Mouse (Mus musculus) ovary, adult 18-20 months (tissue): ENCODE data around the gene Opcml.

Experiments used
- DNase-seq: peaks from one replicate; pipeline ENCODE4 v3.0.0; 2022; ENCODE audit warnings: low spot score, mixed read lengths

Opcml gene

DNA sequence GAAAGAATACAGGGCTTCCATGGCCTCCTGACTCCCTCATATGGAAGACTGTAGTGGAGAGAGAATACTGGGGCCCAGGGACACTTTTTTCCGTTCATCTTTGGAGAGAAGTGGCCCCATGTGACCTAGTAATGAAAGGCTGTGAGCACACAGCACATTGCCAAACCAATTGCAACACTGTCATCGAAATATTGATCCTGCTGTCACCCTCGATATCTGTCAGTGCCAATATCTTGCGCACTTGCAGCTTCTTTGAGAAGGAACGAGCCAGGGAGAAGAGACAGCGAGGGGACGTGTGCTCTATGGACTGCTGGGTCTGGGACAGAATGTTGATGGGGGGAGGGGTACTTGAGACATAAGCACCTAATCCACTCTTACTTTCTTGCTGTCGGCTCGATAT is 460.8 kb downstream of the Opcml start:
- no peak for DNase-seq

DNA sequence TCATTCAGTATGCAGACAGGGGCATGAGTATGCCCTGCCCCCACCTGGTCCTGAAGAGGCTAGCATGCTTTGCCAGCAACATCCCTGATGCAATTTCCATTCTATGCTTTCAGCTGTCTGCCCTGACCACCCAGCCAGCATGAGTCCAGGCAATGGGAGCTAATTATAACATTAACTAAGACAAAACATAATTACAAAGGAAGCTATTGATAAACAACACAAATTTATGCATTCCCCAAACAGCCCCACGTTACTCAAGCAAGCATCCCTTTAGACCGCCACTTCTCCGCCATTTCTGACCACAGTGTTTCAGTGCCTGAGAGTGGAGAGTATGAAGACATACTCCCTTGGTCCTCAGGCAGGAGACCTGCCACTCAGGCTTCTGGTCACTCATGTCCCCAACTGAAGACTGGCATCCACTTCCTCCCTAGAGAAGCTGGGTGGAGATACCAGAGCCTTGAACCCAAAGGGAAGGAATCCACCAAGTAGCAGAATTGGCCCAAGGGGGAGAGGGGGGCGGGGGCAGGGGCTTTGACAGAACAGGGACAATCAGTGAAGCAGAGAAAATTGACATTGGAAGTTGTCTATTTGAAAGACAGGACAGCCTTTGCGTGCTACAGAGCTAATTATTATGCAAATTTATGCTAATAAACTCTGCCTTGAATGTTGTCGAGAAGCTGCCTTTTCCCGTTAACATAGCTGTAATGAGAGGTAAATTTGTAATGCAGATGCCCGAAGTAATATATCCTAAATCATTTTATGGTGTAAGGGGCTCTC is 464.7 kb downstream of the Opcml start:
- no peak for DNase-seq

DNA sequence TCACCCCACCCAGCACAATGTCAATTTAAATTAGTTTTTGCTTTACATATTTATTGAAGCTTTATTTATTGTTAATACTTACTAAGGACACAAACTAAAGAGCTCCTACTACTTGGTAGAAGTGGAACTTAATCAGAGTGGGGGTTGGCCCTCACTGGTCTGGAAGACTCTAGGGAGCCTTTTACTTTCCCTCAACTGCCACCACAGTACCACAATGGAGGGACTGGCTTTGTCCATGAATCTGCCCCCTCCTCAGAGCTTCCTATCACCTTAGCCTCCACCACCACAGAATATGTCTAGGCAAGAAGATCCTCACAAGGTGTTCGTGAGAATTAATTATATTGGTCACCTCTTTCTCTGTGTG is 465.3 kb downstream of the Opcml start:
- no peak for DNase-seq

DNA sequence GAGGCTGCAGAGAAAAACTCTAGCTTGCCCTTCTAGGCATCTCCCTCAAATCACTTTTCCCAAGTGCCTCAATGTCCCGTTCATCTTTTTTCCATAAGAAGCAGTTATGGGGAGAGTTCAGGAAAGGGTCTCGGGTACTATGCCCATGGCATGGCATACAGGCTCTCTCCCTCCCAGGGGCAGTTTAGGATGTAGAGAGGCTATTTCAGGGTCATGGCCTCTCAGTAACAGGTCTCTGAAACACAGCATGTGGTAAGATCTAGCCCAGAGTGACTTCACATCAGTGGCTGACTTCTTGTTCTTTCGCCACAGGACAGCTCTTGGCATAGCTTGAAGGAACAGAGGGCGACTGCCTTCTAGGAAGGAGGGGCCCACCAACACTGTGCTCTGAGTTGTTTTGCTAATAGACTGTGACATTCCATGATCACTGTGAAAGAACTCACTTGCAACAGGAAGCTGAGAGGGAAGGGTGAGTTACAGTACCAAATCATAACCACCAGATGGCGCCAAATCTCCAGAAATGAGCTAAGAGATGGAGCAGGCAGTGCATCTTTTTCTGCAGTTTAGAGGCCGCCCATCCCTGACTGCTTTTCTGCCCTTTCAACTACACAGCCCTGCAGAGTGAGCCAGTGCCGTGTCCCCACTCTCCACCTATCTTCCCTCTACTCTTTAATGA is 470.6 kb downstream of the Opcml start:
- DNase-seq = no peak

DNA sequence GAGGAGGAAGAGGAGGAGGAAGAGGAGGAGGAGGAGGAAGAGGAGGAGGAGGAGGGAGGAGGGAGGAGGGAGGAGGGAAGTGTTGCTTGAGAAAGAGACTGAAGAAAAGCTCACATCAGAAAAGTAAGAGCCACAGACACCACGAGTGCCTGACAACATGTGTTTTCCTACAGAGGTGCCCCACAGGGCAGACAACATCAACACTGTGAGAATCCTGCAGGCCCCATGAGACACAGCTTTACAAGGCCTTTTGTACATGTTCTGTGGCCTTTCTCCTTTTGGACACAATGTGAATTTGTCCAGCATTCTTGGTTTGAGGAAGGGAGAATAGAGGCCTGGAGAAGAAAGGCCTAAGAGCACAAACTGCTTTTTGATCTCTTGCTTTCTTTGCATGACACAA is 471.4 kb downstream of the Opcml start:
- DNase-seq = no peak

DNA sequence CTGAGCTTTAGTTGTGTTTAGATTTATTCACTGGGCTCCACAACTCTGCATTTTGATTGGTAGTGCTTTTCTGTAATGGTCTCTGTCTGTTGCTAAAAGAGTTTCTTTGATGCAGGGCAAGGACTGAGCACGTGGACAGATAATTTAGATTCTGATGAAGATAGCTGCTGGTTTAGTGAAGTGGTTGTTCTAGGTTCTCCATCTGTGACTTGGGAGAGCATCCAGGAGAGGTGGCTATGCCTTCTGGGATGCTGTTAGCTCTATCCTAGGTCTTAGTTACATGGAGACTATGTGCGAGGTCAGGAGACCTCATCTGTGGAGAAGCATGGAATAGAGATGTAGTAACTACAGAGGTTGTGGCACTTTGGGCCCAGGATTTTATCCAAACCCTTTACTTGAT is 472.3 kb downstream of the Opcml start:
- no peak for DNase-seq

DNA sequence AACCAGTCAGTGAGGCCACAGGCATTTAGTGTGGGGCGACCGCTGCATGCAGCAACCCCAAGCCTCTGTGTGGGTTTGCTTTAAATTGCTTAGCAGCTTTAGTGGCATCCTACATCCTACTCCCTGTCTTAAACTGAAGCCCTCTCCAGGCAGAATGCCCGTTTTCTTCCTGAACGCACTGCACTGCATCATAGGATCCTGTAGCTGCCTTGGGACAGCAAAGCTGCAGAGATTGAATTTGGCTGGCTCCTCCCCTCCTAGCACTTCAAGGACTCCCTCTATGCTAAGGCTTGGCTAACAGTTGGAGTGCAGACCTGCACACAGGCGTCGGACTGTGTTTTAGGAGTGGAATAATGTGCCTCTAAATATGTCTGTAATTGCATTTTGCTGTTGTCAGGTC is 474.2 kb downstream of the Opcml start:
- DNase-seq = no peak

DNA sequence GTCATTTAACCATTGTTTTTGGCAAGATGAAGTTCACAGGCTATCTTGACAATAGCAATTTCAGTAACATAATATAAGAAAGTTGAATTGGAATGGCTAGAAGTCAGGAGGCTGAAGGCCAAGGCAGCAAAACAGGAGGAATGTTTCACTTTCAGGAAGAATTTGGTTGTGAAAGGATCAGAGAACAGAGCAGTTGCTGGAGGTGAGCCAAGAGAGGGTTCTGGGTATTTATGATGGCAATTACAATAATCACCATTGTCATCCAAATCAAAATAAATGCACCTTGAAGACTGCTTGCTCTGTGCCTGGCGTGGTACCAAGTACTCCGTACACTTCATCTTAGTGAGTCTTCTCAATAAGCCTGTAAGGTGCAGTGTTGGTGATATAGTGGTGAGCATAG is 483.2 kb downstream of the Opcml start:
- DNase-seq = no peak

DNA sequence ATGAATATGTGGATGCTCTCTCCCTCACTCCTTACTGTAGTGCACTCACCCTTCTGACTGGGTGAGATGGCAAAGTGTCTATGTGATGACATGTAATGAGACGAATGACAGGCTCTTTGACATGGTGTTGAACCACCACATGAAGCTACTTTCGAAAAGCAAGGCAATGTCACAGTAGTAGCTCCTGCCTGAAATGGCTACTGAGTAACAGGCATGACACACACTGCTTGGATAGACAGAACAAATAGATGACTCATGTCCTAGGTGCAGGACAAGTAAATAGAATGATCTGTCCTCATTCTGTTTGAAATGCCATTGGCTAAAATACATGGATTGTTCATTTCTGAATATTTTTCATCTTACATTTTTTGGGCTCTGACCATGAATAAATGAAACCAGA is 488.0 kb downstream of the Opcml start:
- DNase-seq = no peak

DNA sequence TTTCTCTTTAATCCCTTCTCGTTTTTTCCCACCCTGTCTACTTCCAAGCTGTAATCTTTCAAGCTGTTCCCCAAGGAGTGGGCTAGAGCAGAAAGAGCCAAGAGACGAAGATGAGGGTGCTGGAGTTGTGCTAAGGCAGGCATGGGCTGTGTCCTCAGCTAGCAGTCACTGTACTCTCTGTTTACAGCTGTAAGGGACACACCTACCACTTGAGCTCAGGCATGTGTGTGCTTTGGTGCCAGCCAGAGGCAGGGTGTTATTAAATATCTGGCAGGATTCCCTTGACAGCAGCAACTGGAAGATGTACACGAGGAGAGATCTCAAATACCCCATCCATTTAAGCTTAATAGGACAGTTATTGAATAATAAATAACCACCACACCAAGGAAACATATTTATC is 490.4 kb downstream of the Opcml start:
- DNase-seq = no peak

DNA sequence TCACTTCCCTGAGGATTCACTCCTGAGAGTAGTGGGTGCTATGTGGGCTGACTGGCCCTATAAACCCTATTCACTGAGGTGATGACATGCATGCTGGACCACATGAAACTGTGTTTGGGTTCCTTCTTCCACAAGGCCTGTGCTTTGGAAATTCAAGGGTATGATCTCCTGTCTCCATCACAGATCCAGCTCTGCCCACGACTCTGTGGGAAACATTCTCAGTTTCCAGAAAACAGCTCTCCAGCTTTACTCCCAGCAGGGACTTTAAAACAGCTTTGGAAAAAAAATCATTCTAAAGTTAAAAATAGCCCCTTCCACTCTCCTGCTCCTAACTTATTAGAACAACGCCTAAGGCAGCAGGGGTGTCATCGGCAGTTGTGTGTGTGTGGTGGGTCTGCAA is 491.0 kb downstream of the Opcml start:
- no peak for DNase-seq

DNA sequence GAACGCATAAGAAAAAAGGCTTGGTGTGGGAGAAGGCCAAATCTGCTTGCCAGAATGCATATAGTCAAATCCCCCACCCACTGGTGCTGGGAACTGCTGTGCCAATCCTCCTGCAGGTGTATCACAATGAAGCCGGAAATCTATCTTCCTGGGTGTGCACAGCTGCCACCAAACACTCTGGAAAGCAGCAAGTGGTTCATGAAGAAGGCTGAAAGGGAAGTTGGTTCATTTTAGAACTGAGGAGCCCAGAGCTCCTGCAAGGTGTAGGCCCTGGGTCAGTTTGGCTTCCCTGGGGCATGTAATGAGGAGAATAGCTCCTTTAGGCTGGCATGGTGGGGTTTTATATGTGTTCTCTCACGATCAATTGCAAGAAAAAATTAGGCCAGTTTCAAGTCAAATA is 494.4 kb downstream of the Opcml start:
- DNase-seq = no peak

DNA sequence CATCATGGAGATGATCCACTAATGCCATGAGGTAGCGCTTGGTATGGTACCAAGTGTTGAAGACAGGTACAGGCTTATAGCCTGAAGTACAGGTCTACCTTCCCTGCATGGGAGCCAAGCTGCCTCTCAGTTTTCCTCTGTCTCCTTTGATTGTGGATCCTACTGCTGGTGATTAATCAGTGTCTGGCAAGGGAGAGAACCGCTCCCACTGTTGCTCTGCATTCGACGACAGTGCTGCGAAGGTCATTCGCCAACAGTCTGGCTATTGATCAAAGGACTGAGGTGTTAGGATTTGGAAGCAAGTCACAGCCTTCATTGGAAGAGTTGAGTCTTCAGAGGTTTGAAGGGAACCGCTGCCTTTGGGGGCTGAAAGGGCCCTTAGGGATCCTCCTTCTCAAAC is 495.8 kb downstream of the Opcml start:
- DNase-seq = no peak

DNA sequence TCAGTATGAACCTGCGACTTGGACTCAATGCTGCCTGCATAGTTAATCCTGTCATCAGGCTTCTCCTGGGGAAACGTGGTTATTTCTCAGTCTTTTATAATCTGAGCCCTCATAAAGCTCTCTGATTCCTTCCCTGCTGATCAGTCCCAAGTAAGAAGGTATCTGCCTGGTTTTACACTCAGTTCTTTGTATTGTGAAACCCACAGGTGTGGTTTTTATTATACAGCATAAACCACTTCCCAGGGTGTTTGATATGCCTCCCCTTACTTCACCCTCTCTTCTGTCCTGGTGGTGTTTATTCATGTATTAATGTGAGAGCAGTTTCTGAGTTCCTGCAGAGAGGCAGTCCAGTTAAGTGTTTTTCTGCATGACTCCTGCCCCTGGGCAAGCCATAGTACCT is 496.9 kb downstream of the Opcml start:
- no peak for DNase-seq

DNA sequence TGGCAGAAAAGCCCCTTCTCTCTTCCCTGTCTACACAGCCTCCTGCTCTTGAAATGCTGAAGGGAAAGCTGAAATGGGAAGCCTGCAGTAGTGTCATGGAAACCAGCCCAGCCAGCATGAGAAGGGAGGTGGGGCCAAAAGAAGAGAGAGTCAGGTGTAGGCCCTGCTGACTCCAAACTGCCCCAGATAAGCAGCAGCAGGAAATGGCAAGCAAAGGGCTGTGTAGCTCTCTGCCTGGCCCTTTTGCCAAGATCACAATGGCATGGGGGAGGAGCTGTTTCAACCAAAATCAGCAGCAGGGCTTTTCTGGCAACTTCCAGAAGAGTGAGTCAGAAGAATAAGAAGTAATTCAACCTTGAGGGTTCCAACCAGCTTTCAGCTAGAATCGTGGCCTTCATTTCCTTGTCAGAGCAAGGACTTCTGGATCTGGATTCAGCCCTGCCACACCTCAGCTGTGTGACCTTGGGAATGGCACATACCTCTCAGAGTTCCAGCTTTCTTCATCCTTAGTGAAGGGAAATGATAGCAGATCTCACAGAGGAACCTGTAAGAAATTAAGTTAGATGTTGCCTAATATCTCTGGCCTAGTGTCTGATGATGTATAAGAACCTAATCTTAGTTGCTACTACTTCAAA is 499.2 kb downstream of the Opcml start:
- DNase-seq = peak; percentile 21

DNA sequence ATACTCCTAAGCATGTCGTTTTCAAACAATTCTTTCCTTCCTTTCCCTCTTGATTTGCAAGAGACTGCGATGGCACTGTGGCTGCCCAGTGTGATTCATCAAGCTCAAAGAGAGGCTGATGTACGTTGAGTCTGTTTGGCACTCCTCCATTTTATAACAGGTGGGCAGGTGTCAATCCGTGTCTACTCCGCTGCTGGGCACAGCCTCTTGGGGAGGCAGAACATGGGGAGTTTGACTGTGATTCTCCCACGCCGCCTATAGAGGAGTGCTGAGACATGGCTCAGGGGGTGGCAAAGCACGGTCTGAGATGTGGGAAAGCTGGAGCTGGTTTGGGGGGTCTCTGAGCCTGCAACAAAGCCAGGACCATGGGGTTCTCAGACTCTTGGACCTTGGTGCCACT is 513.1 kb downstream of the Opcml start:
- no peak for DNase-seq

DNA sequence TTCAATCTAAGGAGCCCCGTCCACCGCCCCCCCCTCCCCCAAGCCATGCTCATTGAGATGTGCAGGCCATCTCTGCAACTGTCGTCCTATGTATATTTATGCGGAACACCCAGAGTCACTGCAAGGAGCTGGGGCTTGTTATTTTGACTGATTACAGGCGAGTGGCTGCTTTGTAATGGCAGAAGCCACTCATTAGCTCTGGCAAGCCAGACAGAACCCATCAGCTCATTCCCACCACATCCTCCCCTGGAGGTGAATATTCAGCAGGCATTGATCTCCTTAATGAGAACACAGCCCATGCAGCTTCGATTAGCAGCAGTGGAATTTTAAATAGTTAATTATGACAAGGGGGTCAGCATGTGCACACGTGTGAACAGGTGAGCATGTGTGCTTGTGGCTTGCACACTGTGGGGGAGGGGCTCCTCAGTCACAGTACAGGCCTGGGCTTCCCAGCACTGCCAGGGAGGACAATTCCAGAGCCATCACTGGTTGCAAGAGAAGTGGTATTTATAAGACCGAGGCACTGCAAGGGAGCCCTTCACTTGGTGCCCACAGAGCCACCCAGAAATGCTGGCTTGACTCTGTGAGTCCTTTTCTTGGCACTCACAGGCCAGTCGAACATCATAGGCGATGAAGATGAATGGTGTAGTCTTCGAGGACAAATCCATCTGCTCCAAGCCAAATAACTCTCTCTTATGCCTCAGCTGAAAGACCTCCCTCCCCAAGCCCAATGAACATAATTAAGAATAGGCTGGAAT is 516.0 kb downstream of the Opcml start:
- DNase-seq = no peak

DNA sequence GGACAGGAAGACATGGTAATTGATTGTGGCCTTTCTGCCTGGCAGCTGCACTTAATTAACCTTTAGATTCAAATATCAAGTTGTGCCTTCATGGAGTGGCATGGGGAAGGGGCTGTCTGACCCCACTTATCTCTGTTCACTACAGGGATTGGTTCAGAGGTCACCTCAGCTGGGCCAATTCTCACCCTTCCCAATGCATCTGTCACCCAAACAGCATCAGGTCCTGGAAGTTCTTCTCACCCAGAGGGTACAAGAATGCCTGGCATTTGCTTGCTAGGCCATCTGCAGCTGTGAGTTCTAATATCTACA is 516.5 kb downstream of the Opcml start:
- DNase-seq = no peak

DNA sequence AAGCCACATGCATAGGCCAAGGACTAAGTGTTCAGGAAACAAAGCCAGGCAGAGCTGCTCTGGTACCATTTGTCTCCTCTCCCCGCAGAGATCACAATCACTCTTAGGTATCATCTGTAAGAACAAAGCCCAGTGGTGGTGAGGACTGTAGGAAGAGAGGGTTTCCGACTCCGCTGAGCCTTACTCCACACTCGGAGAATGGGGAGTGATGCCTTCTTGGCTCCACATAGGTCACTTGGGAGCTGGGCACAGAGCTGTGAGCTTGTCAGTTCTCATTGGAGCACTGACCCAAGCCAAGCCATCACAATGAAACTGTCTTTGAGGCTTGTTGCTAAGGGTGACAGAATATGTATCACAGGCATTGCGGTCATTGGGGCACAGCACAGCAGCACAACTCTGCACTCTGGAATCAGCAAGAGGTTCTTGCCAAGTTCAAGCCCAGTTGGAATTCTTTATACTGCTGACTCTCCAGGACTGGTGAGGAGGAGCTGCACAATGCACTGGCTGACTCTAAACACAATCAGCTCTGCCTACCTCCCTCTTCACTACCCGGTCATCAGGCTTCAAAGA is 517.0 kb downstream of the Opcml start:
- DNase-seq = no peak

DNA sequence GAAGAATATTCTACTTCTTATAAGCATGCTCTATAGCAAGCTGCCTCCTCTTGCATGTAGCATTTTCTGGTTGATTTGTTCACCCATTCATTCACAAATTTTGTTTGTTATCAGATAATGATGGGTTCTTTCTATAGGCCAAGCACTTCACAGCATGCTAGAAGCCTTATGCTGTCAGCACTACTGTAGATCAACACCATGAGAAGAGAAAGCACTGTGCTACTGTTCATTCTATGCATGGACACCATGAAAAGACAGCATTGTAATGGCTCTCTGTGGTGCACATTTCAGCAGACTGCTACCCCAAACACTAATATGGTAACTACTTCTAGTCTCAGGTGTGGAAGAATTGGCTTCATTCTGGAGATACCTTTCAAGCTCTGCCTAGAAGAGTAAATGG is 527.3 kb downstream of the Opcml start:
- no peak for DNase-seq

DNA sequence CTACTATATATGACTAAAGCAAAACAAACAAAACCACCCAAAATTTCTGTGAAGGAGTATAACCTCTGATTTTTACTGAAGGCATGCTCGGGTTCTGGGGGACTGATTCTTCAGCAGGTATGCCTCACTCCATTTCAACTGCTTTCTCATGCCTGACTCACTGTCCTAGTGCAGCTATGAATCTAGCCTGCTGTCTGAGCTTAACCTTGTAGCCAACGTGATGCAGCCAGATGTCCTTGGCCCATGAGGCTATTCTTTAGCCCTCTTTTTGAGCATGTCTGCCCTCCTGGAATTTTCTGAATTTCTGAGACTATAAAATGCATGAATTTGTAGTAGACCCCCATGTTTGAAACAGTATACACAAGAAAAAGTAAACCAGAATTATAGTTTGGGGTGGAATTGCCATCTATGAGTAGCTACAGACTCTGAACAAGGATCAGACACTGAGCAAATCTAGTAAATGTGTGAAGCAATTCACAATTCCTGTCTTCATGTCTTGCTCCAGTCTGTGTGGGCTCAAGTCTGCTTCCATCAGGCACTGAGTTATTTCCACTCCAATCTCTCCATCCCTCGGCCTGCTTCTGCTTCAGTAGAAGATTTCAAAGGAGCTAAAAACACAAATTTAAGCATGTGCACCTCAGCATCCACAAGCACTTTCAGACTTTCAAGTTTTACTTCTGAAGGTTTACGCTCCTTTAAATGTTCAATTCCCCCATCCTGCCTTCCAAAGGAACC is 528.6 kb downstream of the Opcml start:
- DNase-seq = no peak

DNA sequence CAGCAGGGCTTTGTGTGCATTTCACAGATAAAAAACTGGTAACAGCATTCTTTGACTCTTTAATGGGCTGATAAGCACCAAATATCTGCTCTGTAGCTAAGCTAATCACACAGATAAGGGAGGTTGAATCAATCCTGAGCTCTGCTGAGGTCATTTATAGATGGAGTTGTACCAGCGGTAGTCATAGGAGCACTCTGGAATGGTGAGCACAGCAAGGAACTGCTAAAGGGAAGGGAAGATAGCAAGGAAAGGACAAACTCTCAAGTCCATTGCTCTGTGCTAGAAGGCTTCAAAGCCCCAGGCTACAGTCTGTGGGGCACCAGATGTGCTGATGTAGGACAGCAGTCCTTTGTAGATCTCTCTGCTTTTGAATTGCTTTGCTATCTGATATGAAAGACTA is 529.2 kb downstream of the Opcml start:
- DNase-seq = no peak
